15 mouse cellular contexts compared by ENCODE assay signal in genomic region chr1:125755335-125755996, GRCm38 (mm10).
A peak's percentile ranks its signal among the peaks of the same experiment; 100 is the strongest.
DNase-seq lines count a peak whose midpoint lies in the region; ATAC-seq lines count a peak whose summit lies in the region.
"Had no signal": no experiment of that assay in that cellular context is flagged by ENCODE, and none has a peak within 500 bp of the region (broad histone marks: within the 10 kb centered on the region; RNA-seq: fewer than 3 reads in every experiment).

No protein-coding gene starts in this region.

- no peak overlapping the region for H3K9ac ChIP-seq in neural tube, embryonic 15.5 days (replicated peaks)
- H3K9ac ChIP-seq: hindbrain, embryonic 15.5 days; limb, embryonic 15.5 days had no signal

- peak; percentile 56 for DNase-seq in urinary bladder, postnatal 14 days (ENCODE audit: low spot score)
- DNase-seq in urinary bladder, adult 2 months (ENCODE audit: low spot score) = no peak
- DNase-seq in kidney, postnatal 25 days = peak; percentile 23 to 61
- peak; percentile 52 for DNase-seq in lung, postnatal 25 days (ENCODE audit: low spot score)
- DNase-seq in layer of hippocampus, adult 9-11 months = no peak
- no peak for DNase-seq in thymus, postnatal 4 days
- DNase-seq: adrenal gland, postnatal 36 days; cerebellum, postnatal 36 days; gastrocnemius, postnatal 36 days; layer of hippocampus, postnatal 36 days; right cerebral cortex, postnatal 25 days had no signal

- H3K36me3 ChIP-seq in neural tube, embryonic 15.5 days = no peaks in the 10 kb centered on the region
- H3K36me3 ChIP-seq: hindbrain, embryonic 15.5 days; limb, embryonic 15.5 days had no signal

- H3K27ac ChIP-seq in neural tube, embryonic 15.5 days (replicated peaks) = no peak overlapping the region
- H3K27ac ChIP-seq: hindbrain, embryonic 15.5 days; limb, embryonic 15.5 days had no signal

- no peak overlapping the region for H3K4me2 ChIP-seq in neural tube, embryonic 15.5 days
- H3K4me2 ChIP-seq: hindbrain, embryonic 15.5 days; limb, embryonic 15.5 days had no signal

- no peak overlapping the region for H3K4me3 ChIP-seq in neural tube, embryonic 15.5 days (replicated peaks)
- H3K4me3 ChIP-seq: hindbrain, embryonic 15.5 days; limb, embryonic 15.5 days had no signal

- H3K9me3 ChIP-seq in neural tube, embryonic 15.5 days (replicated peaks) = no peaks in the 10 kb centered on the region
- H3K9me3 ChIP-seq: hindbrain, embryonic 15.5 days; limb, embryonic 15.5 days had no signal

- no peaks in the 10 kb centered on the region for H3K27me3 ChIP-seq in neural tube, embryonic 15.5 days (replicated peaks)
- H3K27me3 ChIP-seq: hindbrain, embryonic 15.5 days; limb, embryonic 15.5 days had no signal

- peaks cover 6% of the 10 kb centered on the region for H3K4me1 ChIP-seq in neural tube, embryonic 15.5 days

- WGBS in neural tube, embryonic 15.5 days = 91% methylated on average over 4 of the region's 4 CpGs

- no peak for ATAC-seq in neural tube, embryonic 15.5 days (ENCODE audit: low FRiP score)
- ATAC-seq: forebrain, embryonic 16.5 days had no signal

Comparison
In these comparisons a context has a peak if more than half of its experiments do, and no peak if none do; other contexts are left out.
1. DNase-seq: peak in urinary bladder, postnatal 14 days (single experiment), kidney, postnatal 25 days (2 of 2) and lung, postnatal 25 days (single experiment); none in urinary bladder, adult 2 months (single experiment), layer of hippocampus, adult 9-11 months (single experiment) and thymus, postnatal 4 days (single experiment).